Mouse (Mus musculus): Measurements from ENCODE around the gene Chfr. TPM values are rescaled to one million over a fixed set of nuclear protein-coding genes. Genes with fewer than 3 reads are reported as not detected.
A peak's percentile ranks its signal among the peaks of the same experiment; 100 is the strongest.

Gene Chfr
- 30.0 and 55.1 TPM in 2 replicates for total RNA-seq (2017)

DNA sequence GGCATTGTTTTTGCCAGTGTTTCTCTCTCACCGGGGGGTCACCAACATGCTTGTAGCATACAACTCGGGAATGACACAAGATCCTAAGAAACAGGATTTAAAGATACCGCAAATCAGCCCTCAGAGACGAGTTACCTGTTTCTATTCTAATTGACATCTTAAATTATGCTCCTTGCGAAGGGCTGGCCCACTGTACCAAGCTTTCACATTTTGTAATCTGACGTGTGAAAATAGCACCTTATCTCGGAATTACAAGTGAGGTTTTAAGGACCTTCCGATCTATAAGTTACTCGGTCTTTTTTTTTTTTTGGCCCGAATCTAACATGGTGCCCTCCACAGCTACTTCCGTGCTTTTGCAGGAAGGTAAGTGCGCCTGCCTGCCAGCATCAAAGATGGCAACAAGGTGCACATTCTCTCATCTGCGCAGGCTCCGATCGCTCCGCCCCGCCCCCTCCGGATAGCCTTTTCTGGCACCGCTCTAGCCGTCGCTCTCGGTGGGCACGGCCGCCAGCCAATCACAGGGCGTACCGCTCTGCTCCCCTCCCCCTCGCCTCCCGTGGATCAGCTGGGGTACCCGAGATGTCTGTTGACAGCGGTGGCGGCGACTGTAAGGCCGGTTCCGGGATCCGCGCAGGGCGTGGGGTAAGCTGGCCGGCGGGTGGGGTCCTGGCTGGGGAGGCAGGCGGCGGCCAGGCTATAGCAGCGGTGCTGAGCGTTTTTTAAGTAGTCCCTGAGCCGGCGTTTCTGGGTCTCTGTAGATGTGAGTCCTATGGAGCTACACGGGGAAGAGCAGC is at the start of gene Chfr:
Gene Chfr (plus strand): TSS at position 550 of the 794 bp plus-strand sequence.
- peak; percentile 98 to 99 for ATAC-seq (replicated peaks in 1 of 2; ENCODE audit: insufficient read depth in 1 of 2, low FRiP score in 2 of 2, low TSS enrichment in 1 of 2, low read depth in 1 of 2, poor library complexity in 2 of 2, severe bottlenecking in 2 of 2)

DNA sequence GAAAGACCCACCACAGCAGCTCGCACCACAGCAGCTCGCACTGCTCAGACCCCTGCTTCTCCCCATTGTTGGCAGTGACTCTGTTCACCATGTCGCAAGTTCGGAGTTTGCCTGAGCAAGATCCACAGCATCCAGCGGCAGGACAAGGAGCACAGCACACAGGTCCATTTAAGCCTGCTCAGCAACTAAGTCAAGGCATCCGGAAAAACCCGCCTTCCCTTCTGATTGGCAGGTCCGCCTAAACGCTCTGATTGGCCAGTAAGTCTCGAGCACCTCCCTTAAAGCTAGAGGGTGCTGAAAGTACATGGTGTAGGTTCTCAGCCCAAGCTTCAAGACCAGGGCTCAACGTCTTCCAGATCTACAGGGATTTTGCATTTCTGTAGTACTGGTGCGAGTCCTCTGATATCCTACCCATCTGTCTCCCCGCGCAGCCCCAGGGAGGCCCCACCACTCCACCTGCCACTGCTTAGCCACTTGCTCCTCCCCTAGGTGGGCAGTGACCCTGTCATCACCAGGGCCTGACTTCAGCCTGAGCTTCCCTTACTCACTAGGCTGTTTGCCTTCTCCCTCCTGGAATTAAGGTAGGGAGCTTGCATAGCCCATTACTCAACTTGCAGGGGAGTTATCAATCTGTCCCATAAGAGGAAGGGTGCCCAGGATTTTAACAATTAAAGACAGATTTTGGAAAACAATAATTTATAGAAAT is 49.3 kb upstream of the Chfr start:
- ATAC-seq (replicated peaks in 1 of 2; ENCODE audit: insufficient read depth in 1 of 2, low FRiP score in 2 of 2, low TSS enrichment in 1 of 2, low read depth in 1 of 2, poor library complexity in 2 of 2, severe bottlenecking in 2 of 2) = no peak

GRCm38 (mm10) chr5:110091546-110091945 is 44.1 kb upstream of the Chfr start:
- no peak for ATAC-seq (replicated peaks in 1 of 2; ENCODE audit: insufficient read depth in 1 of 2, low FRiP score in 2 of 2, low TSS enrichment in 1 of 2, low read depth in 1 of 2, poor library complexity in 2 of 2, severe bottlenecking in 2 of 2)

GRCm38 (mm10) chr5:110094030-110094846 is 41.4 kb upstream of the Chfr start, which contains the start of gene Gm35315:
Gene Gm35315 (minus strand): TSS chr5:110094420.
- ATAC-seq (replicated peaks in 1 of 2; ENCODE audit: insufficient read depth in 1 of 2, low FRiP score in 2 of 2, low TSS enrichment in 1 of 2, low read depth in 1 of 2, poor library complexity in 2 of 2, severe bottlenecking in 2 of 2) = peak; percentile 99

DNA sequence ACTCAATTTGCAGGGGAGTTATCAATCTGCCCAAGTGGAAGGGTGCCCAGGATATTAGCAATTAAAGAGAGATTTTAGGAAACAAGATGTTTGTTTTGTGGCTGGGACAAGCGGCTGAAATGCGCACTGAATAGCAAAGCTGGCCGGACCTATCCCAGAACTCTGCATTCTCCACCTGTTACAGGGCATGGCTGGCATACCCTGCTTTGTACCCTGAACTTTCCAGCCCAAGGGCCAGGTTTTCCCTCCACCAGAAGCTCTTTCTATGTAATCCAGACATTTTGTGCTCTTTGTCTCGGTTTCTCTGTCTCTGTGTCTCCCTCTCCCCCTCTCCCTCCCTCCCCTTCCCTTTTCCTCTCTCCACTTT is 40.8 kb upstream of the Chfr start:
- ATAC-seq (replicated peaks in 1 of 2; ENCODE audit: insufficient read depth in 1 of 2, low FRiP score in 2 of 2, low TSS enrichment in 1 of 2, low read depth in 1 of 2, poor library complexity in 2 of 2, severe bottlenecking in 2 of 2) = peak; percentile 35 to 47

- no peak for ATAC-seq (replicated peaks in 1 of 2; ENCODE audit: insufficient read depth in 1 of 2, low FRiP score in 2 of 2, low TSS enrichment in 1 of 2, low read depth in 1 of 2, poor library complexity in 2 of 2, severe bottlenecking in 2 of 2)
Observed at GRCm38 (mm10) chr5:110098991-110099477, 36.6 kb upstream of the Chfr start.

GRCm38 (mm10) chr5:110099656-110100580 is 35.7 kb upstream of the Chfr start, which contains the start of gene Plcxd1:
Gene Plcxd1 (plus strand): TSS chr5:110099969.
- no peak for ATAC-seq (replicated peaks in 1 of 2; ENCODE audit: insufficient read depth in 1 of 2, low FRiP score in 2 of 2, low TSS enrichment in 1 of 2, low read depth in 1 of 2, poor library complexity in 2 of 2, severe bottlenecking in 2 of 2)

GRCm38 (mm10) chr5:110100921-110101631 is 34.6 kb upstream of the Chfr start:
- ATAC-seq (replicated peaks in 1 of 2; ENCODE audit: insufficient read depth in 1 of 2, low FRiP score in 2 of 2, low TSS enrichment in 1 of 2, low read depth in 1 of 2, poor library complexity in 2 of 2, severe bottlenecking in 2 of 2) = peak; percentile 25 to 51; a peak in 3 of 4 replicates

GRCm38 (mm10) chr5:110101716-110102347 is 33.8 kb upstream of the Chfr start:
- ATAC-seq (replicated peaks in 1 of 2; ENCODE audit: insufficient read depth in 1 of 2, low FRiP score in 2 of 2, low TSS enrichment in 1 of 2, low read depth in 1 of 2, poor library complexity in 2 of 2, severe bottlenecking in 2 of 2) = peak in 1 of 2 experiments; percentile 8; a peak in 1 of 4 replicates

DNA sequence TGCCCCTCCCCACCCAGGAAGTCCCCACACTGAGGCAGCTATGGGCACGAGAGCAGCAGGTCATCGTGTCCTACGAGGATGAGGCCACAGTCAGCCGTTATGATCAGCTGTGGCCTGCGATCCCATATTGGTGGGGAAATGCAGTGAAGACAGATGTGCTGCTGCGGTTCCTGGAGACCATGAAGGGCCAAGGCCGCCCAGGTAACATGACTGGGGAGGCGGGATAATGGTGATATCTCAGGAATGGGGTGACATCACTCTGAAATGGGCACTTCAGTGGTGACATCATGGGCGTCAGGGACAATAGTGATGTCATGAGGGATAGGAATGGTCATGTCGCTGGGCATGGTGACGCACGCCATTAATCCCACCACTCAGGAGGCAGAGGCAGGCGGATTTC is 33.2 kb upstream of the Chfr start:
- no peak for ATAC-seq (replicated peaks in 1 of 2; ENCODE audit: insufficient read depth in 1 of 2, low FRiP score in 2 of 2, low TSS enrichment in 1 of 2, low read depth in 1 of 2, poor library complexity in 2 of 2, severe bottlenecking in 2 of 2)

DNA sequence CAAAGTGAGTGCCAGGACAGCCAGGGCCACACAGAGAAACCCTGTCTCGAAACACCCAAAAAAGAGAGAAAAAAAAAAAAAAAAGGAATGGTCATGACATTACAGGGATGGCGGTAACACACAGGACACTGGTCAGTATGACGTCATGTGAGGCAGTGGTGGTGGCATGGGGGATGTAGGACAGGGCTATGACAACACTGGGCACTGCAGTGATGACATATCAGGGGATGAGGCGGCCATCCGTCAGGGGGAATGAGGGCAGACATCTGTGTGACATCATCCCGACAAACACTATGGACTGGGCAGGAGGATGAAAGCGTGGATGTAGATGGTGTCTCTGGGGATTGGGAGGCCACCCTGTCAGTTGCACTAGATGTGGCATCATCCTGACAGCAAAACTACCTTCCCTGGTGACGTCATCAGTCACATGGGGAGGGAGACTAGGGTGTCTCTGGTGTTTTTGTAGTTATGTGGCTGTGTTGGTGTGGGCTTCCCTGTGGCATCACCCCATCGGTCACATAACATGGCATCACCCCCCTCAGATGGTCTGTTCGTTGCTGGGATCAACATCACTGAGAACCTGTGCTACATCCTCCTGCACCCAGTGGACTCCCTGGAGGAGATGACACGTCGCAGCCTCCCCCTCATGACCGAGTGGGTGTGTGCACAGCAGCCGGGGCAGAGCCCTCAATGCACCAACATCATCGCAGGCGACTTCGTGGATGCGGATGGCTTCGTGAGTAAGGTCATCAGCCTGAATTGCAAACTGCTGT is 32.6 kb upstream of the Chfr start:
- ATAC-seq (replicated peaks in 1 of 2; ENCODE audit: insufficient read depth in 1 of 2, low FRiP score in 2 of 2, low TSS enrichment in 1 of 2, low read depth in 1 of 2, poor library complexity in 2 of 2, severe bottlenecking in 2 of 2) = no peak

DNA sequence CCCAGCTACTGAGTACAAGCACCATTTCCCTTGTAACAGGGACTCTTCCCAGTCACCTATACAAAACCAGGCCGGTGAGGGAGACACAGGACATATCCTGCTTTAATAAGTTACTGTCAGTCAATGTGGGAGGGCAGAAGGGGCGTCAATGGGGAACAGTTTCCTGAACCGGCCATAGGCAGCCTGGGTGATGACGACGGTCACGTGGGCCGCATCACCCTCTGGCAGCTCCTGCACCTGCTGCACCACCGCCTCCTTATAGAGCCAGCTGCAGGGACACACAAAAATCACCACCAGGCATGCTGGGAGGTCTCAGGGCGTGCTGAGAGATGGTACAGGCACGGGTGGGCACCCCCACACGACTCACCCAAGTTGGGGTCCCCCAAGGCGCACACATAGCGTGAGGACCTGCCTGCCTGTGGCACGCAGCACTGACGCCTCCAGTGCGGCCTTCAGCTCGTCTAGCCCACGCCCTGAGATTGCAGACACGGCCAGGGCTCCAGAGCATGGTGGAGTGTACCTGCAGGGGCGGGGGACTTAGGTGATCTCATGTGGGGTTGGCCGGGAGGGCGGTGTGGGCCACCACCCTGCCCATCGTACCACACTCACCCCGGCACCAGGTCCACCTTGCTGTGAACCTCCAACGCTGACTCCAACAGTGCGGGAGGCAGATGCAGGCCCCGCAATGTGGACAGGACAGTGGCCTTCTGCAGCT is 31.6 kb upstream of the Chfr start:
- no peak for ATAC-seq (replicated peaks in 1 of 2; ENCODE audit: insufficient read depth in 1 of 2, low FRiP score in 2 of 2, low TSS enrichment in 1 of 2, low read depth in 1 of 2, poor library complexity in 2 of 2, severe bottlenecking in 2 of 2)

GRCm38 (mm10) chr5:110104616-110105380 is 30.8 kb upstream of the Chfr start:
- ATAC-seq (replicated peaks in 1 of 2; ENCODE audit: insufficient read depth in 1 of 2, low FRiP score in 2 of 2, low TSS enrichment in 1 of 2, low read depth in 1 of 2, poor library complexity in 2 of 2, severe bottlenecking in 2 of 2) = no peak
